Mouse (Mus musculus) megakaryocyte, embryonic 14.5 days (primary cell): ENCODE results near the gene Rnf150.

ENCODE experiments used
- FLI1 ChIP-seq: IDR thresholded peaks from 2 replicates; pipeline ENCODE4 v1.6.1; 2012; ENCODE audit warnings: low read length, inconsistent platforms, mixed read lengths
- GATA1 ChIP-seq: IDR thresholded peaks from 3 replicates; pipeline ENCODE4 v1.6.1; 2012; ENCODE audit warnings: mixed read lengths, low read length, inconsistent platforms, borderline replicate concordance

- TF ChIP-seq FLI1 (no peak), GATA1 (no peak)
Measured at GRCm38 (mm10) chr8:83064096-83064495, 200.9 kb downstream of the Rnf150 start.
